Mouse (Mus musculus): ENCODE data around the gene Slc24a1. TPM values are rescaled to one million over a fixed set of nuclear protein-coding genes. Genes with fewer than 3 reads are reported as not detected.

The Slc24a1 gene
- not detected for total RNA-seq (2023)

DNA sequence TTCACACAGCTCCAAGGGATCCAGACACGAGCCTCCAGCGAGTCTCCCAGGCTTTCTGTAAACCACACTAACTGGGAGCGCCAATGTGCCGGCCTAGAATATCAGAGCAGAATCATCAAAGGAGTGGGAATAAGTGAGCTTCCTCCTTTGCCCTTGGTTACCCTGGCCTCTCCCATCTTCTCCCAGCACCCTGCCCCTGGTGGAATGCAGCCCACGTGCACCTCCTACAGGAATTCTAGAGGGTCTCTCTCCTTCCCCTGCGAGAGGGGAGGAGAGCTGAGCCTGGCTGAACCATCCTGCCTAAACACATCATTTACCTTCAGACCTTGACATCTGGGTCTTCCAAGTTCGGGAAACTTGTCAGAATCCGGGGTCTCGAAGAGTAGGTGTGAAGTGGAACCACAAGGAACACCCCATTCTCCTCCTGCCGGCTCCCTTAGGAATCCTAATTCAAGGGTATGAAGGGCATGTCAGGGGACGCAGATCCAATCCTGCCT, at the start of gene Slc24a1:
Gene Slc24a1 (minus strand): TSS at position 447 of the 497 bp plus-strand sequence.

DNA sequence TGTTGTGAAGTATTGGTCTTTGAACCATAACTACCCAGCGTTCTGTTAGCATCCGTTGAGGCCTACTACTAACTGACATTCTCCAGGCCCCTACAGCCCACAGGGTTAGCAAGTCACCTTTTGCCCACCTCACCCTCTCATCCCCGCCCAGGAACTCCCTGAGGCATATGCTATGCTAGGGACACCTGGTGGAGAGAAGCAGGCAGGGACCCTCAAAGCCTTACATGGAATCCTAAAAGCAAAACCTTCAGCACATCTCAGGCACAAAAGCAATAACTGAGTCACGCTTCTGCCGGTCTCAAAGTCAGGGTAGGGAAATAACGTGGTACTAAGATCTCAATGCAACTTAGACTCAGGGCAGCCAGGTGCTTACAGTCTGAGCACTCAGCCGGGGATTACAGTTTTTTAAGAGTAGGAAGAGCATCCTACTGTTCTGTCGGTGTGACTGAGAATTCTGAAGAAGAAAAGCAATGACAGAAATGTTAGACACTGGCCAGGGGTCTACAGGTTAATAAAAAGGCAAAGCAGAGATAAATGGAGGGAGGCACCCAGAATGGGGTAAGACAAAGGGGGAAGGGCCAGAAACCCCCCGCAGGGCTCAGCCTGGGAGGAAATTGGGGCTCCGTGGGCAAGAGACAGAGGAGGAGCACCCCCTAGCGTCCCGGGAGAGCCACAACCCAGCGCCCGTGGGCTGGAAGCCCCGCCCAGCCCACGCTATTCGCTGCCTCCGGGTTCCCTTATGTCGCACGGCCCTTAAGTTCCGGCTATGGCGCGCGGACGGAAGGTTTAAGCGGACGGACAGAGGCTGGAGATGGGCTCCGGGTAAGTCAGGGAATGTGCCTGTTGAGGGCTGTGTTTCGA, 8.9 kb upstream of the Slc24a1 start, which contains the start of gene Ints14:
Gene Ints14 (plus strand): TSS at position 789 of the 861 bp plus-strand sequence.

Other genes with a start within 250 kb of the Slc24a1 start
- 109 TPM for gene Rab11a, start 213.8 kb downstream of the Slc24a1 start, total RNA-seq (2023)
- gene Dennd4a, start 140.3 kb downstream of the Slc24a1 start, total RNA-seq (2023), result 180 TPM
- 33.9 TPM for gene Ints14, start 9.3 kb upstream of the Slc24a1 start, total RNA-seq (2023)
- gene Hacd3, start 70.1 kb upstream of the Slc24a1 start, total RNA-seq (2023), result 40.7 TPM
- gene Dpp8, start 80.8 kb upstream of the Slc24a1 start, total RNA-seq (2023), result 68.2 TPM
- gene Igdcc4, start 149.9 kb upstream of the Slc24a1 start, total RNA-seq (2023), result not detected
- not detected for gene Igdcc3, start 189.6 kb upstream of the Slc24a1 start, total RNA-seq (2023)
- gene Parp16, start 243.7 kb upstream of the Slc24a1 start, total RNA-seq (2023), result 5.6 TPM

All from CD4-positive naive resting alpha-beta T cell, adult 76 days (primary cell).